Mouse (Mus musculus): ENCODE measurements around the gene Sez6.

- TF ChIP-seq GATA1 (IDR thresholded peaks at IDR 0.05; ENCODE audit: borderline replicate concordance, low read length) = no peak
- TF ChIP-seq FLI1 (IDR thresholded peaks at IDR 0.05; ENCODE audit: low read length) = no peak
These were observed 23.1 kb downstream of the Sez6 start for GRCm38 (mm10) chr11:77953671-77954070.
